Mouse (Mus musculus) forebrain, embryonic 14.5 days (tissue): ENCODE measurements around the gene Pwp2. TPM values are rescaled to one million over a fixed set of nuclear protein-coding genes. Genes with fewer than 3 reads are reported as not detected.
A peak's percentile ranks its signal among the peaks of the same experiment; 100 is the strongest.

ENCODE experiments used
- ATAC-seq: fragments of 200-750 bp; cut with Nextera tagmentation; 2 replicates; pipeline ENCODE4 v1.8.0; 2017; ENCODE audit warnings: mild to moderate bottlenecking, moderate library complexity
- DNase-seq: peaks from one replicate; pipeline ENCODE4 v3.0.0-alpha.2; 2015; ENCODE audit warnings: low spot score
- H3K27ac ChIP-seq: fragments of 300-500 bp; sonication (generic); 2 replicates; pipeline ENCODE4 v1.5.1; 2014; ENCODE audit warnings: low read depth, mild to moderate bottlenecking, control low read depth, low read length, moderate library complexity
- H3K27me3 ChIP-seq: fragments of 300-500 bp; sonication (generic); replicated peaks from 2 replicates; pipeline ENCODE4 v1.6.1; 2014; ENCODE audit warnings: low read length, control low read depth, mixed read lengths; ENCODE audit not compliant: control insufficient read depth, insufficient read depth
- H3K36me3 ChIP-seq: fragments of 300-500 bp; sonication (generic); 2 replicates; pipeline ENCODE4 v1.6.1; 2014; ENCODE audit warnings: low read length, control low read depth; ENCODE audit not compliant: control insufficient read depth, insufficient read depth
- H3K4me1 ChIP-seq: fragments of 300-500 bp; sonication (generic); 2 replicates; pipeline ENCODE4 v1.6.1; 2014; ENCODE audit warnings: antibody characterized with exemption, low read length, control low read depth; ENCODE audit not compliant: control insufficient read depth, insufficient read depth
- H3K4me2 ChIP-seq: fragments of 300-500 bp; sonication (generic); 2 replicates; pipeline ENCODE4 v1.6.1; 2014; ENCODE audit warnings: mild to moderate bottlenecking, control low read depth, low read length
- H3K4me3 ChIP-seq: fragments of 300-500 bp; sonication (generic); 2 replicates; pipeline ENCODE4 v1.5.1; 2014; ENCODE audit warnings: low read depth, low read length, control low read depth
- H3K9ac ChIP-seq: fragments of 300-500 bp; sonication (generic); 2 replicates; pipeline ENCODE4 v1.6.1; 2014; ENCODE audit warnings: mild to moderate bottlenecking, low read length, control low read depth, moderate library complexity
- H3K9me3 ChIP-seq: fragments of 300-500 bp; sonication (generic); replicated peaks from 2 replicates; pipeline ENCODE4 v1.6.1; 2016; ENCODE audit warnings: low read length, control low read depth, mixed read lengths; ENCODE audit not compliant: control insufficient read depth
- WGBS: fragments of 180-500 bp; shearing (Covaris S2); extraction: QIAGEN DNeasy Blood & Tissue Kit; methylation state at CpG from one replicate; pipeline ENCODE4 v1.1.7; 2014; 5-methylcytosine and 5-hydroxymethylcytosine counted together
- polyA plus RNA-seq: library from polyadenylated mRNA; unstranded; fragments of >200 nt; fragmentation: Nextera tagmentation; extraction: Ambion mirVana; gene quantifications from 2 replicates; pipeline ENCODE4 v1.2.1, GENCODE M21; 2014

Pwp2 gene
- 16.4 and 17.8 TPM in 2 replicates for polyA plus RNA-seq

- Histone ChIP-seq H3K27ac (peak within 1 kb of the TSS; percentile 4; the same call in 1 of the 2 replicates), H3K4me1 (peaks cover 10% of the 10 kb centered on the region; the same call in 1 of the 2 replicates), H3K9ac (peak within 1 kb of the TSS; percentile 64), H3K4me3 (peak within 1 kb of the TSS; percentile 71), H3K4me2 (peak within 1 kb of the TSS; percentile 96), H3K9me3 (no peaks in the 10 kb centered on the region), H3K27me3 (no peaks in the 10 kb centered on the region), H3K36me3 (peaks cover 65% of the 10 kb centered on the region)
- ATAC-seq (peak; percentile 98), DNase-seq (peak; percentile 97)
- 2% methylated on average over 47 of the region's 47 CpGs for WGBS
These were observed at the start of gene Pwp2 for GRCm38 (mm10) chr10:78184531-78185380. TSS of gene Pwp2 (minus strand) at chr10:78185149.

GRCm38 (mm10) chr10:78233756-78234155, 48.8 kb upstream of the Pwp2 start:
- Histone ChIP-seq H3K36me3 (peaks cover 16% of the 10 kb centered on the region), H3K4me1 (no peaks in the 10 kb centered on the region), H3K4me2 (no peak overlapping the region), H3K9ac (no peak overlapping the region), H3K4me3 (no peak overlapping the region), H3K9me3 (no peaks in the 10 kb centered on the region), H3K27ac (no peak overlapping the region), H3K27me3 (no peaks in the 10 kb centered on the region)
- DNase-seq (no peak), ATAC-seq (no peak)
- WGBS = 87% methylated on average over 6 of the region's 6 CpGs

- no peak overlapping the region for H3K27ac ChIP-seq
- DNase-seq (no peak), ATAC-seq (no peak)
- no peaks in the 10 kb centered on the region for H3K4me1 ChIP-seq
- peaks cover 19% of the 10 kb centered on the region for H3K36me3 ChIP-seq
- 90% methylated on average over 5 of the region's 5 CpGs for WGBS
- H3K4me3 ChIP-seq = no peak overlapping the region
- no peaks in the 10 kb centered on the region for H3K9me3 ChIP-seq
- no peak overlapping the region for H3K9ac ChIP-seq
- no peak overlapping the region for H3K4me2 ChIP-seq
- H3K27me3 ChIP-seq = no peaks in the 10 kb centered on the region
These were observed 48.2 kb upstream of the Pwp2 start for GRCm38 (mm10) chr10:78233161-78233560.

- H3K36me3 ChIP-seq = peaks cover 25% of the 10 kb centered on the region
- no peak overlapping the region for H3K4me2 ChIP-seq
- H3K4me3 ChIP-seq = no peak overlapping the region
- H3K4me1 ChIP-seq = no peaks in the 10 kb centered on the region
- H3K27ac ChIP-seq = 0 out of 2 replicates have a peak overlapping the region, but pooled peaks have one; percentile 5
- no peaks in the 10 kb centered on the region for H3K9me3 ChIP-seq
- H3K27me3 ChIP-seq = no peaks in the 10 kb centered on the region
- WGBS = 82% methylated on average over 4 of the region's 4 CpGs
- peak; percentile 32; the same call in 1 of the 2 replicates for ATAC-seq
- no peak overlapping the region for H3K9ac ChIP-seq
- peak; percentile 54 for DNase-seq
These were observed 47.5 kb upstream of the Pwp2 start for GRCm38 (mm10) chr10:78232301-78232980.

GRCm38 (mm10) chr10:78228560-78228928, 43.6 kb upstream of the Pwp2 start:
- H3K9me3 ChIP-seq = no peaks in the 10 kb centered on the region
- DNase-seq (no peak), ATAC-seq (no peak)
- H3K27ac ChIP-seq = no peak overlapping the region
- WGBS = 85% methylated on average over 5 of the region's 5 CpGs
- no peak overlapping the region for H3K4me2 ChIP-seq
- no peaks in the 10 kb centered on the region for H3K4me1 ChIP-seq
- no peak overlapping the region for H3K4me3 ChIP-seq
- H3K36me3 ChIP-seq = peaks cover 39% of the 10 kb centered on the region
- H3K9ac ChIP-seq = no peak overlapping the region
- no peaks in the 10 kb centered on the region for H3K27me3 ChIP-seq

GRCm38 (mm10) chr10:78227875-78228559, 43.1 kb upstream of the Pwp2 start:
- no peaks in the 10 kb centered on the region for H3K27me3 ChIP-seq
- H3K36me3 ChIP-seq = peaks cover 43% of the 10 kb centered on the region
- 89% methylated on average over 8 of the region's 8 CpGs for WGBS

GRCm38 (mm10) chr10:78224136-78224535, 39.2 kb upstream of the Pwp2 start:
- H3K36me3 ChIP-seq = peaks cover 59% of the 10 kb centered on the region
- 92% methylated on average over 6 of the region's 6 CpGs for WGBS
- H3K27me3 ChIP-seq = no peaks in the 10 kb centered on the region
- ATAC-seq = no peak
- no peak overlapping the region for H3K4me2 ChIP-seq
- H3K4me3 ChIP-seq = no peak overlapping the region
- H3K4me1 ChIP-seq = no peaks in the 10 kb centered on the region
- no peaks in the 10 kb centered on the region for H3K9me3 ChIP-seq
- no peak for DNase-seq
- no peak overlapping the region for H3K27ac ChIP-seq
- no peak overlapping the region for H3K9ac ChIP-seq

More at GRCm38 (mm10) chr10:78227875-78228559, 43.1 kb upstream of the Pwp2 start:
- H3K4me1 ChIP-seq = no peaks in the 10 kb centered on the region
- no peak overlapping the region for H3K9ac ChIP-seq
- H3K9me3 ChIP-seq = no peaks in the 10 kb centered on the region
- no peak overlapping the region for H3K27ac ChIP-seq
- ATAC-seq (no peak), DNase-seq (no peak)
- no peak overlapping the region for H3K4me2 ChIP-seq
- H3K4me3 ChIP-seq = no peak overlapping the region

GRCm38 (mm10) chr10:78222908-78223307, 38.0 kb upstream of the Pwp2 start:
- no peak overlapping the region for H3K9ac ChIP-seq
- DNase-seq (no peak), ATAC-seq (no peak)
- no peak overlapping the region for H3K4me2 ChIP-seq
- H3K4me3 ChIP-seq = no peak overlapping the region
- H3K36me3 ChIP-seq = peaks cover 62% of the 10 kb centered on the region
- H3K27me3 ChIP-seq = no peaks in the 10 kb centered on the region
- WGBS = 89% methylated on average over 4 of the region's 4 CpGs
- H3K27ac ChIP-seq = no peak overlapping the region
- no peaks in the 10 kb centered on the region for H3K9me3 ChIP-seq
- H3K4me1 ChIP-seq = no peaks in the 10 kb centered on the region
